Mouse (Mus musculus) liver, adult 2 months (tissue): ENCODE measurements around the gene Ppargc1a.

Experiments
- CTCF ChIP-seq: fragments of 200-500 bp; IDR thresholded peaks from 2 replicates; pipeline ENCODE4 v1.5.1; 2011; ENCODE audit warnings: low read depth, low read length, control low read depth
- POLR2A ChIP-seq: fragments of 200-500 bp; IDR thresholded peaks from 2 replicates; pipeline ENCODE4 v1.6.1; 2011; ENCODE audit warnings: low read length, control low read depth; ENCODE audit not compliant: insufficient read depth; ENCODE audit errors: extremely low read depth

DNA sequence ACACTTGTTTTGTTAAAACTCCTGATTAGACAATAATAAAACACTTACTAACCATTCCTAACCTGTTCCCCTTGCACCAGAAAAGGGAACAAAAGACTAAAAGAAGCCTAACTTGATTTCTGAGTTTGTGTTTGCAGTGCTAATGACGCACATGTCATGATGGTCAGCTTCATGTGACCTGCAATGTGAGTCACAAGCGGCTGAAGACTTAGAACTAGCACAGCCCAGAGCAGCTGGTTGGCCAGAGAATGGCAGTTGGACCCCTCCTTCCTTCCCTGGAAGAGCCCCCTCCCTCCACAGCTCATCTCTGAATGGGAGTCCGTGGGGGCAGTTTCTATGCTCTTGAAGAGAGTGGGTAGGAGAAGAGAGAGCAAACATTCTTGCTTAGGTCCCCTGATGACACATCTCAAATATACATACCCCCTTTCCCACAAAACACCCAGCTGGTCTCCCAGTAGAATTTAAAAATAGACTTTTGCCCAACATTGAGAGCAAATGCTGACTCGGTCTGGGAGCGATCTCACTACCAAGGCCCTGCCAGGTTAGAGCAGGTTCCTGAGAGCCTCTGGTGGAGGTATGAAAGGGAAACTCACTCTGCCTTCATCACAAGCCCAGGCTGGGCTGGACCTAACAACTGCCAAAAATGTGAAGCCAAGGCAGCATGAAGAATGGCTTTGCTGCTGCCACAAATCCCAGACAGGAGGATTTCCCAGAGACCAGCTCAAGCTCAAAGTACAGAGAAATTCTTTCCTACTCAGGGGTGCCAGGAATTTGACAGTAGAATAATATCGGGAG, 40.4 kb upstream of the Ppargc1a start:
- TF ChIP-seq CTCF, result no peak
- TF ChIP-seq POLR2A, result no peak
